Mouse (Mus musculus) heart, adult 2 months (tissue): ENCODE measurements around the gene Scrn3.

Experiments used
- CTCF ChIP-seq: fragments of 200-600 bp; IDR thresholded peaks from 2 replicates; pipeline ENCODE4 v1.8.1; 2022; ENCODE audit warnings: antibody characterized with exemption, mild to moderate bottlenecking, moderate library complexity
- EP300 ChIP-seq: fragments of 200-500 bp; IDR thresholded peaks from 2 replicates; pipeline ENCODE4 v1.6.1; 2011; ENCODE audit warnings: low read depth, low read length, control low read depth; ENCODE audit not compliant: insufficient read depth
- POLR2A ChIP-seq: fragments of 200-500 bp; IDR thresholded peaks from 2 replicates; pipeline ENCODE4 v1.6.1; 2011; ENCODE audit warnings: mild to moderate bottlenecking, low read depth, low read length, control low read depth; ENCODE audit not compliant: insufficient read depth

DNA sequence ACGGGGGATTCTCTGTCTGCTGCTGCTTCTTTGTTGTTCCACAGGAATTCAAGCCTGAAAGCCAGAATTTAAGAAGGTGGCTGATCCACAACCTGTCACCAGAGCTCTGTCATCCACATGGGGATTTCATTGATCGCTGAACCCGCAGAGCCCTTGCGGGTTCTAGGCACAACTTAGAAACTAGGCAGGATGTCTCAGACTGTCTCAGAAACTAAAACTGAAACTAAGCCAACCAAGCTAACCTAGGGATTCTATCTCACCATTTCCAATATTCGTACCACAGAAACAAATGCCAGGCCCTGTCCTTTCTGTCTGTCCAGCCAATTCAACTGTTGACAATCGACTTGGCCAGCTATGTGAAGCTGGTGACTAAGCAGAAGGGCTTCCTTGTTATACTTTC, 35.8 kb downstream of the Scrn3 start:
- TF ChIP-seq CTCF (no peak), EP300 (no peak), POLR2A (no peak)
